Mouse (Mus musculus): ENCODE measurements around the gene Shq1.

Gene Shq1

GRCm38 (mm10) chr6:100668858-100669257 lies 2.1 kb downstream of the Shq1 start:
- no peak for DNase-seq (ENCODE audit: extremely low read depth, low read depth)

- DNase-seq (ENCODE audit: extremely low read depth, low read depth), result no peak
These were observed 3.3 kb downstream of the Shq1 start for GRCm38 (mm10) chr6:100667644-100668043.

- no peak for DNase-seq (ENCODE audit: extremely low read depth, low read depth)
These were observed 8.7 kb downstream of the Shq1 start for GRCm38 (mm10) chr6:100662224-100662623.

- no peak for DNase-seq (ENCODE audit: extremely low read depth, low read depth)
These were observed 10.6 kb downstream of the Shq1 start for GRCm38 (mm10) chr6:100660395-100660794.

GRCm38 (mm10) chr6:100652535-100652934 lies 18.4 kb downstream of the Shq1 start:
- DNase-seq (ENCODE audit: extremely low read depth, low read depth), result no peak

- DNase-seq (ENCODE audit: extremely low read depth, low read depth), result no peak
These were observed 23.8 kb downstream of the Shq1 start for GRCm38 (mm10) chr6:100647196-100647595.

- DNase-seq (ENCODE audit: extremely low read depth, low read depth), result no peak
These were observed 25.3 kb downstream of the Shq1 start for GRCm38 (mm10) chr6:100645469-100646201.

- DNase-seq (ENCODE audit: extremely low read depth, low read depth), result no peak
These were observed 26.3 kb downstream of the Shq1 start for GRCm38 (mm10) chr6:100644631-100645030.

GRCm38 (mm10) chr6:100642786-100643185 lies 28.2 kb downstream of the Shq1 start:
- no peak for DNase-seq (ENCODE audit: extremely low read depth, low read depth)

GRCm38 (mm10) chr6:100640591-100640990 lies 30.4 kb downstream of the Shq1 start:
- no peak for DNase-seq (ENCODE audit: extremely low read depth, low read depth)

GRCm38 (mm10) chr6:100629086-100629485 lies 41.9 kb downstream of the Shq1 start:
- DNase-seq (ENCODE audit: extremely low read depth, low read depth), result no peak

GRCm38 (mm10) chr6:100628223-100628622 lies 42.7 kb downstream of the Shq1 start:
- DNase-seq (ENCODE audit: extremely low read depth, low read depth), result no peak

GRCm38 (mm10) chr6:100623922-100624321 lies 47.0 kb downstream of the Shq1 start:
- DNase-seq (ENCODE audit: extremely low read depth, low read depth), result no peak

GRCm38 (mm10) chr6:100622861-100623507 lies 48.0 kb downstream of the Shq1 start:
- no peak for DNase-seq (ENCODE audit: extremely low read depth, low read depth)

- DNase-seq (ENCODE audit: extremely low read depth, low read depth), result no peak
These were observed 50.5 kb downstream of the Shq1 start for GRCm38 (mm10) chr6:100620411-100620810.

- no peak for DNase-seq (ENCODE audit: extremely low read depth, low read depth)
These were observed 51.6 kb downstream of the Shq1 start for GRCm38 (mm10) chr6:100619309-100619708.

- DNase-seq (ENCODE audit: extremely low read depth, low read depth), result no peak
These were observed 54.8 kb downstream of the Shq1 start for GRCm38 (mm10) chr6:100616133-100616532.

- no peak for DNase-seq (ENCODE audit: extremely low read depth, low read depth)
These were observed 57.2 kb downstream of the Shq1 start for GRCm38 (mm10) chr6:100613593-100614267.

- no peak for DNase-seq (ENCODE audit: extremely low read depth, low read depth)
These were observed 59.9 kb downstream of the Shq1 start for GRCm38 (mm10) chr6:100610897-100611575.

- DNase-seq (ENCODE audit: extremely low read depth, low read depth), result no peak
These were observed 60.8 kb downstream of the Shq1 start for GRCm38 (mm10) chr6:100610182-100610581.

- no peak for DNase-seq (ENCODE audit: extremely low read depth, low read depth)
These were observed 61.7 kb downstream of the Shq1 start for GRCm38 (mm10) chr6:100609256-100609655.

GRCm38 (mm10) chr6:100608429-100608828 lies 62.5 kb downstream of the Shq1 start:
- DNase-seq (ENCODE audit: extremely low read depth, low read depth), result peak; percentile 40

All from MEL-GATA-1-ER (cell line).